8 mouse cellular contexts compared by ENCODE assay signal in the genomic region with DNA sequence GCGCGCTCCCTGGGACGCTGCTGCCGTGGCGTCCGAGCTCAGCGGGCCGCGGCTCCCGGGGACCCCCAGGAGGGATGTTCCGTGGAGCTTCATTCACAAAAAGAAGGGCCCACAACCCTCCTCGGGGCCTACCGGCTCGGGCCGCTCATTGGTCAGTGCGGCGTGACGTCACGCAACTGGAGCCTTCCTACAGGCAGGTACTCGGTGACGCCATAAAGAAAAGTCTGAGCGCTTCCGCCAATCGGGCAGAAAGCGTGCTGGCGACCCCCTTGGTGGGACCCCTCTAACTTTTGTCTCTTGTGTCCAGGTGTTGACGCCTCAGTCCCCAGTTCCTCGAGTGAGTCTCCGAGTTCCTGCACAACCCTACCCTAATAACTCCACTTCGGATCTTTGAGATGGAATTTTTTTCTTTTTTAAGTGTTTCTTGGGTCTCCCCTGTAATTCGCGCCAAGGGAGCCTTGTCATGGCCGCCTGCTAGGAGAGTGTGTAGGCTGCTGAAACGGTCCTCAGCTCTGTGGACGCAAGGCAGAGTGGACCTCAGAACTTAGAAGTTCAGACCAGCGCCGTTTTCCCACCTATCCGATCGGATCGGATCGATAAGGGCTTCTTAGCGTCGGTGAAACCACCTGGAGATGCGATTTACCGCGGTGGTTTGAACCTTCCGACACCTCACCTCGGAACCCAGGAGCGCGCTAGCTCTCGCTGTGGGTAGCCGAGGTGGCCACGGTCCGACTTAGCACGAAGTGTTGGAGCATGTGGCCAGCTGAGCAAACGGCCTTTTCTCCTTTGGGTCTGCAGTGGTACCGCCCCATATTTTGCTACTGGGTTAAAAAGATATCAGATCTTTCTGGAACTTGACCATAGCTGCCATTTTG. TPM values are rescaled to one million over a fixed set of nuclear protein-coding genes. Genes with fewer than 3 reads are reported as not detected.
DNase-seq lines count a peak whose midpoint lies in the region; ATAC-seq lines count a peak whose summit lies in the region.

Gene Cdc14b (minus strand): TSS at position 412 of the 875 bp plus-strand sequence.

- H3K9me3 ChIP-seq in intestine, embryonic 14.5 days (ENCODE audit: control insufficient read depth, low read length): no peaks in the 10 kb centered on the region

- H3K27me3 ChIP-seq in intestine, embryonic 14.5 days (replicated peaks; ENCODE audit: control insufficient read depth, insufficient read depth, low read length): no peaks in the 10 kb centered on the region; the same call in 1 of the 2 replicates

- peak within 1 kb of the TSS; percentile 100 for H3K4me2 ChIP-seq in intestine, embryonic 14.5 days (ENCODE audit: low read length)

- no peak within 1 kb of the TSS for H3K27ac ChIP-seq in intestine, embryonic 14.5 days (ENCODE audit: low read depth)

- WGBS in intestine, embryonic 14.5 days: under 1% methylated on average over 57 of the region's 57 CpGs

- peak; percentile 88 to 95 for DNase-seq in adrenal gland, adult (ENCODE audit: inconsistent age in 2 of 2, low spot score in 1 of 2)
- DNase-seq in cerebellum, postnatal 4 days (ENCODE audit: low spot score in 2 of 2): peak; percentile 36 to 55
- peak; percentile 43 for DNase-seq in gastrocnemius, postnatal 14 days
- peak; percentile 94 for DNase-seq in intestine, embryonic 14.5 days (ENCODE audit: low spot score)
- peak; percentile 65 to 78 for DNase-seq in left cerebral cortex, postnatal 25 days (ENCODE audit: low spot score in 2 of 2)
- peak; percentile 76 for DNase-seq in right cerebral cortex, postnatal 25 days
- DNase-seq in urinary bladder, postnatal 36 days (ENCODE audit: low spot score in 2 of 2): peak; percentile 55 to 73

- peak; percentile 97 for ATAC-seq in intestine, embryonic 14.5 days (replicated peaks; ENCODE audit: low FRiP score, low TSS enrichment, low read depth)
- ATAC-seq in megakaryocyte-erythroid progenitor cell, adult 5-6 weeks (replicated peaks; ENCODE audit: low FRiP score, low TSS enrichment, poor library complexity, severe bottlenecking): peak; percentile 65; the same call in 1 of the 2 replicates

- H3K4me3 ChIP-seq in intestine, embryonic 14.5 days (ENCODE audit: low read depth, low read length): peak within 1 kb of the TSS; percentile 80

- peak within 1 kb of the TSS; percentile 56 for H3K9ac ChIP-seq in intestine, embryonic 14.5 days (ENCODE audit: low read length)

- H3K4me1 ChIP-seq in intestine, embryonic 14.5 days (replicated peaks; ENCODE audit: control insufficient read depth, insufficient read depth, low read length): peaks cover 5% of the 10 kb centered on the region; the same call in 1 of the 2 replicates

- intact Hi-C loops in gastrocnemius, postnatal 14 days (cut with DNase I; ENCODE audit: low total_unique reads): no loop called here
- intact Hi-C loops in left cerebral cortex, postnatal 25 days (cut with DNase I): no loop called here

- H3K36me3 ChIP-seq in intestine, embryonic 14.5 days (ENCODE audit: control insufficient read depth, insufficient read depth, low read length): no peaks in the 10 kb centered on the region

RNA-seq across cellular contexts. Expression of gene Cdc14b, which starts in this region (rescaled TPM):
- 1 to 10 TPM; 4.0 to 4.4 TPM for total RNA-seq in gastrocnemius, postnatal 14 days (2021)
- polyA plus RNA-seq in intestine, embryonic 14.5 days (2014; fragmentation: Nextera tagmentation; extraction: Ambion mirVana): 16.6 and 19.2 TPM in 2 replicates
- 10 to 100 TPM in 1 of 2 experiments, 1 to 10 TPM in 1; 9.8 to 10.3 TPM for total RNA-seq in left cerebral cortex, postnatal 25 days (2021)
- 1.9 and 2.9 TPM in 2 replicates for total RNA-seq in megakaryocyte-erythroid progenitor cell, adult 5-6 weeks (2014; fragmentation: Nextera tagmentation)
- total RNA-seq in megakaryocyte-erythroid progenitor cell, adult 5-6 weeks (2017): 0.50 and 4.8 TPM in 2 replicates

Comparison
In these comparisons a context has a peak if more than half of its experiments do, and no peak if none do; other contexts are left out.
1. DNase-seq: peak in every context shown above with its lines; median percentile 94 in intestine, embryonic 14.5 days; 92 in adrenal gland, adult; 76 in right cerebral cortex, postnatal 25 days; 72 in left cerebral cortex, postnatal 25 days; 64 in urinary bladder, postnatal 36 days; 46 in cerebellum, postnatal 4 days; 43 in gastrocnemius, postnatal 14 days.